Mouse (Mus musculus): Measurements from ENCODE around the gene Esrra. TPM values are rescaled to one million over a fixed set of nuclear protein-coding genes. Genes with fewer than 3 reads are reported as not detected.
"Not testable (repeated sequence)": the region's sequence is repeated elsewhere in the genome, so short reads cannot be mapped to it uniquely, and the experiment has no call there.

The Esrra gene
- total RNA-seq, 2 experiments from 2014 or later = 69.5 to 72.2 TPM

DNA sequence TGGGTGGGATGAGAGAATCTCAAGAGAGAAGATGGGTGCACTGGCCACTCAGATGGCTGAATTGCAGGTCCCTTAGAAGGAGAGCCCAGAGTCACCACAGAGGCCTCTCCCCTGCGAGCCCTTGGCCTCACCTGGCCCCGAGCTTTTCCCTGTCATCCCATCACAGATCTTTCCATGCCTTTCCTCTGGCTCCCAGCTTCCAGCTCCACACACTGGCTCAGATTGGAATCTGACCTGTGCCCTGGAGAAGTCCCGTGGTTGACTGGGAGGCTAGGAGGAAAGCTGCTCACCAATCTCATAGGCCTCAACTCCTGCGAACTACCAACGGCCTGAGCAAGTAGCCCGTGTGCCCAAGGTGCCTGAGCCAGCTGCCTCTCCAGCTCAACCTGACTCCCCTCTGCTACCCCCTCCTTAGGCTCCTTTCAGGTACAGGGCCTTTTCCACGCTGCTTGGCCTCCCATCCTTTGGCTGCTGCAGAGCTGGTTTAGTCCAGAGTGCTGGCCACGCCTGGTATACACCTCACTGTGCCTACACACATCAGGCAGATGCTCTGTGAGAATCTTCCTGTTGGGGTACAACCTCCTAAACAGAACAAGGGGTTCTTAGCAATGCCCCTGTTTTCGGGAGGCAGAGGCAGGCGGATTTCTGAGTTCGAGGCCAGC is 16.0 kb downstream of the Esrra start:
- DNase-seq (ENCODE audit: low spot score in 2 of 2) = no peak

- DNase-seq (ENCODE audit: low spot score in 2 of 2) = no peak
Observed at GRCm38 (mm10) chr19:6904846-6905245, 16.8 kb downstream of the Esrra start.

- no peak for DNase-seq (ENCODE audit: low spot score in 2 of 2)
Observed at GRCm38 (mm10) chr19:6903031-6903430, 18.6 kb downstream of the Esrra start.

DNA sequence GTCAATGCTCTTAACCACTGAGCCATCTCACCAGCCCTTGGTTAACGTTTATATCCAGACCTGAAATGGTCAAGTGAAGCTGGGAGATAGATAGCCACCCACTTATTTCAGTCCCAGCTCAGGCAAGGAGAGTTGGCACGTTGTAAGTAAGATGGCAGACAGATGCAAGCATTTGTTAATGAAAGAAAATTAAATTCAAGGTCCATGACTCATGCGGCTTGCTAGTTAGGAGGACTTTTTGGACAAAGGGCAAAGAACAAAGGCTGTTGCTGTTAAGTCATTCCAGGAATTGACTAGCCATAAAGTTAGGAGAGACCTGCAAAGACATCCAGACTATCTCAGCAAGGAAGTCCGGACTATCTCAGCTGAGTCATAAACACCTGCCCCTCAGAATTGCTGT is 22.0 kb downstream of the Esrra start:
- no peak for DNase-seq (ENCODE audit: low spot score in 2 of 2)

- DNase-seq (ENCODE audit: low spot score in 2 of 2) = not testable (repeated sequence)
Observed at GRCm38 (mm10) chr19:6895608-6896305, 25.9 kb downstream of the Esrra start.

DNA sequence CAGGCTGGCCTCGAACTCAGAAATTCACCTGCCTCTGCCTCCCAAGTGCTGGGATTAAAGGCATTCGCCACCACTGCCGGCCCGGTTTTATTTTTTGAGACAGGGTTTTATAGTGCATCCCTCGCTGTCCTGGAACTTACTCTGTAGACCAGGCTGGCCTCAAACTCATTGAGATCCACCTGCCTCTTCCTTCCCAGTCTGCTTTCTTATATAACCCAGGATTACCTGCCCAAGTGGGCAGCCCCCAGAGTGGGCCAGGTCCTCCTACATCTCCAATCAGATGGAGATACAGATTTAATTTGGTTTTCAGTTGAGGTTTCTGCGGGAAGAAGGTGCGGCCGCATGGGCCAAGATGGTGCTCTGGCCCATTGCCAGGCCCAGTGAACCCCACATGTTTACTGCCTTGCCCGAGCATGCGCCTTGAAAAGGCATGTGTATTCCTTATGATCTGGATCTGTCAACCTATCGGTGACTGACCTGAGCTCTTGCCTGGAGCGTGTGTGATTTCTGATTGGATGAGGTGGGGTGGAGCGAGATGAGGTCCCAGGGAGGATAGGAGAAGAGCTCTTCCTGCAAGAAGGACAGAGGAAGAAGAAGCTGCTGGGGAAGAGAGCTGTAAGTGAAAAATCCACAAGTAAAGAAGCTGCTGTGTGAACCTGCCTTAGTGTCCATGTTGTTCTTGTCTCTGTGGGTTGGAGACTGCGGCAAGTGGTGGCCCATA is 27.7 kb downstream of the Esrra start:
- DNase-seq (ENCODE audit: low spot score in 2 of 2) = no peak

GRCm38 (mm10) chr19:6892512-6892911 is 29.1 kb downstream of the Esrra start:
- DNase-seq (ENCODE audit: low spot score in 2 of 2) = no peak

DNA sequence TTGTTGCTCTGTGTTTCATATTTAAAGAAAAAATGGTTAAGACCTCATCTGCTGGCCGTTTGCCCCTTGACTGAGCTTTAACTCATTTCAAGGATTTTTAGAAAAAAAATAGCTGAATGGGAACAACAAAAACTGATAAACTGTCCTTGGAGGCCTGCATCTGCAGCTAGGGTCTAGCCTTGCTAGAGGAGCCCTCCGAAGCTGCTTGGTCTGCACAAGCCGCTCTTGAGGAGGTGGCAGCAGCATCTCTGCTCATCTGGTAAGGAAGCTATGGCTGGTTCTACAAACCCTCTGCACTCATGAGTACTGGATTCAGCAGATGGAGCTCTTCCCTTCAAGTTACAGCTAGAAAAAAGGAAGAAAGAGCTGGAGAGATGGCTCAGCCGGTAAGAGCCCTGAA is 43.6 kb downstream of the Esrra start:
- DNase-seq (ENCODE audit: low spot score in 2 of 2) = no peak

DNA sequence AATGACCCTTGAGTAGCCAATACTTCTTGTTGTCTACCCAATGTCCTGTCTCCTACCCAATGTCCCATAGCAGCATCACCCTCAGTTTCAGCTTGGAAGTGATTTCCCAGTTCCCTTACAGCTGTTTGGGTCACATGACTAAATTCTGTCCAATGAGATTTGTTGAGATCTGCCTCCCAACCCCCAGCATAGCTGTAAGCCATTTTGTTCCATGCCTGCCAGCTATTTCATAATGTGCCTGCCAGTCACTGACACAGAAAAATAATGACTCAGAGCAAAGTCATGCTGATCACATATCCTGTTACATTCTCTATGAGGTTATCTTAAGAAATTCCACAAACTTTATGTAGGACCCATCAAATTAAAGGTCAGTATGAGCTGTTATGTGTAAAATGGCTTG is 44.8 kb downstream of the Esrra start:
- DNase-seq (ENCODE audit: low spot score in 2 of 2) = no peak

- no peak for DNase-seq (ENCODE audit: low spot score in 2 of 2)
Observed at GRCm38 (mm10) chr19:6875834-6876233, 45.8 kb downstream of the Esrra start.

GRCm38 (mm10) chr19:6874257-6874656 is 47.4 kb downstream of the Esrra start:
- no peak for DNase-seq (ENCODE audit: low spot score in 2 of 2)

GRCm38 (mm10) chr19:6872701-6873100 is 48.9 kb downstream of the Esrra start:
- DNase-seq (ENCODE audit: low spot score in 2 of 2) = no peak

GRCm38 (mm10) chr19:6871574-6872271 is 49.9 kb downstream of the Esrra start:
- DNase-seq (ENCODE audit: low spot score in 2 of 2) = no peak

DNA sequence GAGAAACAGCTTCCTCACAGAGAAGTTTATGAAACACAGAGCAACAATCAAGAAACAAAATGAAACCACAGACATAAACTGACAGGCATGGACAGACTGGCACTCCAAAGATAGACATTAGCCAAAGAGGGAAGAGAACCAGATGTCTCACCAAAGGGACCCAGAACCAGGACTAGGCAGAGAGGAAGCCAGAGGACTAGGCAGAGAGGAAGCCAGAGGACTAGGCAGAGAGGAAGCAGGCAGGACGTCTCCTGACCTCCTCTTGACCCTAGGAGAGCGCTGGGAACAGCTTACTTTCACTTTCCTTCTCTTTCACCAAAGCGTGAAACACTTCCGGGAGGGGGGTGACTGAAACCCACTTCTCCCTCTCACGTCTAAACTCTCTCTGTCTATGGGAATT is 52.3 kb downstream of the Esrra start:
- DNase-seq (ENCODE audit: low spot score in 2 of 2) = no peak

GRCm38 (mm10) chr19:6861451-6861850 is 60.2 kb downstream of the Esrra start:
- DNase-seq (ENCODE audit: low spot score in 2 of 2) = no peak

Small RNA genes lying within 50 kb of the gene (microRNA-seq; reads per million reads assigned to microRNA genes)
- 6.0 to 8.5 reads per million in 2 experiments for gene Mir6990

Other genes with a start within 250 kb of the Esrra start
- 10 to 100 TPM; 37.2 to 44.4 TPM for gene Rps6ka4, start 81.2 kb downstream of the Esrra start, total RNA-seq (2021)
- 1 to 10 TPM; 3.4 to 3.5 TPM for gene Ccdc88b, start 63.6 kb downstream of the Esrra start, total RNA-seq (2021)
- 10 to 100 TPM; 46.2 to 46.4 TPM for gene Trmt112, start 12.1 kb downstream of the Esrra start, total RNA-seq (2021)
- gene Prdx5, start 11.7 kb downstream of the Esrra start, total RNA-seq (2021) = 100 to 1,000 TPM; 367 to 381 TPM
- gene Catsperz, start 3.6 kb upstream of the Esrra start, total RNA-seq (2021) = 10 to 100 TPM; 16.9 to 22.5 TPM
- 10 to 100 TPM; 29.2 to 37.4 TPM for gene Kcnk4, start 12.7 kb upstream of the Esrra start, total RNA-seq (2021)
- gene Bad, start 20.0 kb upstream of the Esrra start, total RNA-seq (2021) = 10 to 100 TPM; 39.0 to 40.5 TPM
- gene Gpr137, start 20.7 kb upstream of the Esrra start, total RNA-seq (2021) = 100 to 1,000 TPM; 103 to 106 TPM
- gene Ppp1r14b, start 53.2 kb upstream of the Esrra start, total RNA-seq (2021) = 10 to 100 TPM; 54.7 to 64.7 TPM
- 10 to 100 TPM; 14.2 to 14.6 TPM for gene Plcb3, start 54.7 kb upstream of the Esrra start, total RNA-seq (2021)
- gene Fkbp2, start 58.7 kb upstream of the Esrra start, total RNA-seq (2021) = 100 to 1,000 TPM; 106 to 115 TPM
- gene Vegfb, start 65.8 kb upstream of the Esrra start, total RNA-seq (2021) = 10 to 100 TPM; 93.3 to 98.7 TPM
- gene Dnajc4, start 70.8 kb upstream of the Esrra start, total RNA-seq (2021) = 10 to 100 TPM; 27.8 to 31.8 TPM
- gene Nudt22, start 74.3 kb upstream of the Esrra start, total RNA-seq (2021) = 10 to 100 TPM; 12.2 to 14.2 TPM
- 10 to 100 TPM; 19.6 to 24.6 TPM for gene Trpt1, start 74.3 kb upstream of the Esrra start, total RNA-seq (2021)
- gene Fermt3, start 97.7 kb upstream of the Esrra start, total RNA-seq (2021) = 1 to 10 TPM; 4.0 to 4.5 TPM
- gene Stip1, start 118.2 kb upstream of the Esrra start, total RNA-seq (2021) = 100 to 1,000 TPM; 211 to 217 TPM
- gene Macrod1, start 135.0 kb upstream of the Esrra start, total RNA-seq (2021) = 10 to 100 TPM; 15.0 to 16.6 TPM
- 10 to 100 TPM; 40.9 to 42.8 TPM for gene Flrt1, start 183.9 kb upstream of the Esrra start, total RNA-seq (2021)